Mouse (Mus musculus): ENCODE results near the gene Vmn1r195. TPM values are rescaled to one million over a fixed set of nuclear protein-coding genes. Genes with fewer than 3 reads are reported as not detected.

The Vmn1r195 gene
- not detected for polyA plus RNA-seq (2014; fragmentation: Illumina TruSeq; extraction: RNeasy Lipid Tissue Mini Kit (QIAGEN cat#74804); ENCODE audit: low read depth, low replicate concordance)

GRCm38 (mm10) chr13:22270222-22270621, at the start of gene Vmn1r195:
Gene Vmn1r195 (plus strand): TSS chr13:22270522.

GRCm38 (mm10) chr13:22223060-22223459, 47.3 kb upstream of the Vmn1r195 start, which contains the start of gene Vmn1r193:
Gene Vmn1r193 (minus strand): TSS chr13:22223160.

GRCm38 (mm10) chr13:22243915-22244314, 26.4 kb upstream of the Vmn1r195 start, which contains the start of gene Vmn1r194:
Gene Vmn1r194 (plus strand): TSS chr13:22244215.

GRCm38 (mm10) chr13:22289620-22290019, 19.3 kb downstream of the Vmn1r195 start, which contains the start of gene Vmn1r196:
Gene Vmn1r196 (plus strand): TSS chr13:22289920.

GRCm38 (mm10) chr13:22324289-22324688, 54.0 kb downstream of the Vmn1r195 start, which contains the start of gene Vmn1r197:
Gene Vmn1r197 (plus strand): TSS chr13:22324589.

Other genes starting within 250 kb of the Vmn1r195 start
- gene Hist1h2ah, start 235.0 kb upstream of the Vmn1r195 start, polyA plus RNA-seq (2014; fragmentation: Illumina TruSeq; extraction: RNeasy Lipid Tissue Mini Kit (QIAGEN cat#74804); ENCODE audit: low read depth, low replicate concordance) = not detected
- gene Hist1h2bk, start 234.7 kb upstream of the Vmn1r195 start, polyA plus RNA-seq (2014; fragmentation: Illumina TruSeq; extraction: RNeasy Lipid Tissue Mini Kit (QIAGEN cat#74804); ENCODE audit: low read depth, low replicate concordance) = not detected
- gene Hist1h4i, start 229.2 kb upstream of the Vmn1r195 start, polyA plus RNA-seq (2014; fragmentation: Illumina TruSeq; extraction: RNeasy Lipid Tissue Mini Kit (QIAGEN cat#74804); ENCODE audit: low read depth, low replicate concordance) = 1.7 TPM
- not detected for gene Hist1h2ag, start 227.6 kb upstream of the Vmn1r195 start, polyA plus RNA-seq (2014; fragmentation: Illumina TruSeq; extraction: RNeasy Lipid Tissue Mini Kit (QIAGEN cat#74804); ENCODE audit: low read depth, low replicate concordance)
- gene Hist1h2bj, start 227.3 kb upstream of the Vmn1r195 start, polyA plus RNA-seq (2014; fragmentation: Illumina TruSeq; extraction: RNeasy Lipid Tissue Mini Kit (QIAGEN cat#74804); ENCODE audit: low read depth, low replicate concordance) = not detected
- not detected for gene Vmn1r188, start 186.1 kb upstream of the Vmn1r195 start, polyA plus RNA-seq (2014; fragmentation: Illumina TruSeq; extraction: RNeasy Lipid Tissue Mini Kit (QIAGEN cat#74804); ENCODE audit: low read depth, low replicate concordance)
- not detected for gene Vmn1r189, start 164.7 kb upstream of the Vmn1r195 start, polyA plus RNA-seq (2014; fragmentation: Illumina TruSeq; extraction: RNeasy Lipid Tissue Mini Kit (QIAGEN cat#74804); ENCODE audit: low read depth, low replicate concordance)
- not detected for gene Vmn1r191, start 86.6 kb upstream of the Vmn1r195 start, polyA plus RNA-seq (2014; fragmentation: Illumina TruSeq; extraction: RNeasy Lipid Tissue Mini Kit (QIAGEN cat#74804); ENCODE audit: low read depth, low replicate concordance)
- not detected for gene Vmn1r192, start 79.4 kb upstream of the Vmn1r195 start, polyA plus RNA-seq (2014; fragmentation: Illumina TruSeq; extraction: RNeasy Lipid Tissue Mini Kit (QIAGEN cat#74804); ENCODE audit: low read depth, low replicate concordance)
- gene Vmn1r193, start 47.4 kb upstream of the Vmn1r195 start, polyA plus RNA-seq (2014; fragmentation: Illumina TruSeq; extraction: RNeasy Lipid Tissue Mini Kit (QIAGEN cat#74804); ENCODE audit: low read depth, low replicate concordance) = not detected
- gene Vmn1r194, start 26.3 kb upstream of the Vmn1r195 start, polyA plus RNA-seq (2014; fragmentation: Illumina TruSeq; extraction: RNeasy Lipid Tissue Mini Kit (QIAGEN cat#74804); ENCODE audit: low read depth, low replicate concordance) = not detected
- gene Vmn1r196, start 19.4 kb downstream of the Vmn1r195 start, polyA plus RNA-seq (2014; fragmentation: Illumina TruSeq; extraction: RNeasy Lipid Tissue Mini Kit (QIAGEN cat#74804); ENCODE audit: low read depth, low replicate concordance) = not detected
- not detected for gene Vmn1r197, start 54.1 kb downstream of the Vmn1r195 start, polyA plus RNA-seq (2014; fragmentation: Illumina TruSeq; extraction: RNeasy Lipid Tissue Mini Kit (QIAGEN cat#74804); ENCODE audit: low read depth, low replicate concordance)
- not detected for gene Vmn1r198, start 79.8 kb downstream of the Vmn1r195 start, polyA plus RNA-seq (2014; fragmentation: Illumina TruSeq; extraction: RNeasy Lipid Tissue Mini Kit (QIAGEN cat#74804); ENCODE audit: low read depth, low replicate concordance)
- not detected for gene Vmn1r199, start 109.3 kb downstream of the Vmn1r195 start, polyA plus RNA-seq (2014; fragmentation: Illumina TruSeq; extraction: RNeasy Lipid Tissue Mini Kit (QIAGEN cat#74804); ENCODE audit: low read depth, low replicate concordance)
- gene Vmn1r200, start 119.9 kb downstream of the Vmn1r195 start, polyA plus RNA-seq (2014; fragmentation: Illumina TruSeq; extraction: RNeasy Lipid Tissue Mini Kit (QIAGEN cat#74804); ENCODE audit: low read depth, low replicate concordance) = not detected
- gene Vmn1r201, start 201.4 kb downstream of the Vmn1r195 start, polyA plus RNA-seq (2014; fragmentation: Illumina TruSeq; extraction: RNeasy Lipid Tissue Mini Kit (QIAGEN cat#74804); ENCODE audit: low read depth, low replicate concordance) = not detected
- gene Vmn1r202, start 234.9 kb downstream of the Vmn1r195 start, polyA plus RNA-seq (2014; fragmentation: Illumina TruSeq; extraction: RNeasy Lipid Tissue Mini Kit (QIAGEN cat#74804); ENCODE audit: low read depth, low replicate concordance) = not detected
- gene Vmn1r203, start 247.6 kb downstream of the Vmn1r195 start, polyA plus RNA-seq (2014; fragmentation: Illumina TruSeq; extraction: RNeasy Lipid Tissue Mini Kit (QIAGEN cat#74804); ENCODE audit: low read depth, low replicate concordance) = not detected

Measured in liver, adult 10 weeks (tissue).